17 mouse cellular contexts compared by ENCODE assay signal in the genomic region with DNA sequence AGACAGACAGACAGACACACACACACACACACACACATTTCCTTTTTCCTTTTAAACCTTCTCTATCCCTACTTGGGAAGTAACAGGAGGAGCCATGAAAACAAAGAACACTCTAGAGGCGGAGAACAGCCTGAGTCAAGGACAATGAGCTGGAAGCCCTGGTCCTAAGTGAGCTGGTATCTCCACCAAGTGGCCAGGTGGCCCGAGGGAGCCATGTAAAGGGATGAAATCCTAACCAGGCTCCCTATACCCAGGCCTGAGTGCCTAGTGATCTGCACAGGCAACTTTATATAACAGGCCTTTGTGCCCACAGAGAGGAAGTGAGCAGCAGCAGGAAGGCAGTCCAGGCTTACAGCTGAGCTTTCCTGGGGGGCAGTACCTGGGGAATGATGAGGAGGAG. TPM values are rescaled to one million over a fixed set of nuclear protein-coding genes. Genes with fewer than 3 reads are reported as not detected.
DNase-seq lines count a peak whose midpoint lies in the region; ATAC-seq lines count a peak whose summit lies in the region.
"Had no signal": no experiment of that assay in that cellular context is flagged by ENCODE, and none has a peak within 500 bp of the region (broad histone marks: within the 10 kb centered on the region; RNA-seq: fewer than 3 reads in every experiment).

No protein-coding gene starts in this region.

- WGBS in heart, embryonic 15.5 days: 54% methylated on average over 2 of the region's 2 CpGs
- 58% methylated on average over 2 of the region's 2 CpGs for WGBS in hindbrain, embryonic 13.5 days

- no peaks in the 10 kb centered on the region for H3K27me3 ChIP-seq in heart, embryonic 15.5 days
- 0 out of 2 replicates have a peak, but pooled peaks cover 4% of the 10 kb centered on the region for H3K27me3 ChIP-seq in hindbrain, embryonic 13.5 days
- H3K27me3 ChIP-seq: embryonic facial prominence, embryonic 12.5 days; forebrain, embryonic 12.5 days; hindbrain, embryonic 12.5 days; lung, embryonic 15.5 days; stomach, embryonic 15.5 days had no signal

- no peak overlapping the region for H3K4me2 ChIP-seq in heart, embryonic 15.5 days
- H3K4me2 ChIP-seq in hindbrain, embryonic 13.5 days: no peak overlapping the region
- H3K4me2 ChIP-seq: embryonic facial prominence, embryonic 12.5 days; forebrain, embryonic 12.5 days; heart, embryonic 11.5 days; hindbrain, embryonic 12.5 days; lung, embryonic 15.5 days; stomach, embryonic 15.5 days had no signal

- no peaks in the 10 kb centered on the region for H3K9me3 ChIP-seq in heart, embryonic 15.5 days (replicated peaks)
- no peaks in the 10 kb centered on the region for H3K9me3 ChIP-seq in hindbrain, embryonic 13.5 days
- H3K9me3 ChIP-seq: embryonic facial prominence, embryonic 12.5 days; forebrain, embryonic 12.5 days; hindbrain, embryonic 12.5 days; lung, embryonic 15.5 days; stomach, embryonic 15.5 days had no signal

- H3K4me1 ChIP-seq in heart, embryonic 15.5 days (replicated peaks): peaks cover 26% of the 10 kb centered on the region
- H3K4me1 ChIP-seq in hindbrain, embryonic 13.5 days (replicated peaks): peaks cover 19% of the 10 kb centered on the region

- H3K27ac ChIP-seq in heart, embryonic 15.5 days: peak overlapping the region; percentile 18; the same call in 1 of the 2 replicates
- no peak overlapping the region for H3K27ac ChIP-seq in hindbrain, embryonic 13.5 days
- H3K27ac ChIP-seq: embryonic facial prominence, embryonic 12.5 days; forebrain, embryonic 12.5 days; hindbrain, embryonic 12.5 days; lung, embryonic 15.5 days; stomach, embryonic 15.5 days had no signal

- no peak overlapping the region for H3K9ac ChIP-seq in heart, embryonic 15.5 days
- no peak overlapping the region for H3K9ac ChIP-seq in hindbrain, embryonic 13.5 days
- H3K9ac ChIP-seq: embryonic facial prominence, embryonic 12.5 days; forebrain, embryonic 12.5 days; hindbrain, embryonic 12.5 days; lung, embryonic 15.5 days; stomach, embryonic 15.5 days had no signal

- no peaks in the 10 kb centered on the region for H3K36me3 ChIP-seq in heart, embryonic 15.5 days
- peaks cover 12% of the 10 kb centered on the region for H3K36me3 ChIP-seq in hindbrain, embryonic 13.5 days
- H3K36me3 ChIP-seq: forebrain, embryonic 12.5 days; hindbrain, embryonic 12.5 days; lung, embryonic 15.5 days; stomach, embryonic 15.5 days had no signal

- DNase-seq in adrenal gland, adult (ENCODE audit: inconsistent age in 2 of 2, low spot score in 1 of 2): peak; percentile 43 to 68
- no peak for DNase-seq in adrenal gland, postnatal 4 days (ENCODE audit: low spot score in 2 of 2)
- no peak for DNase-seq in heart, postnatal 4 days
- peak; percentile 25 for DNase-seq in ovary, postnatal 36 days (ENCODE audit: low spot score)
- DNase-seq in ovary, postnatal 14 days (ENCODE audit: low spot score): no peak
- DNase-seq in frontal cortex, postnatal 36 days (ENCODE audit: low spot score in 2 of 2): no peak
- DNase-seq: kidney, adult 18-20 months; thymus, postnatal 36 days had no signal

- ATAC-seq in heart, embryonic 15.5 days (replicated peaks; ENCODE audit: insufficient number of reproducible peaks, insufficient read depth, low FRiP score, low read depth): no peak
- ATAC-seq in hindbrain, embryonic 13.5 days (ENCODE audit: low FRiP score): no peak

- H3K4me3 ChIP-seq in heart, embryonic 15.5 days: no peak overlapping the region
- H3K4me3 ChIP-seq in hindbrain, embryonic 13.5 days: no peak overlapping the region
- H3K4me3 ChIP-seq: embryonic facial prominence, embryonic 12.5 days; forebrain, embryonic 12.5 days; hindbrain, embryonic 12.5 days; lung, embryonic 15.5 days; stomach, embryonic 15.5 days had no signal

RNA-seq across cellular contexts. Expression of a gene that starts 5.1 kb away (rescaled TPM):
- 10 to 100 TPM; 44.3 to 49.2 TPM for total RNA-seq in adrenal gland, postnatal 4 days (2021)
- polyA plus RNA-seq in heart, embryonic 15.5 days (2015; fragmentation: Nextera tagmentation; extraction: Ambion mirVana): 8.2 and 10.2 TPM in 2 replicates
- 10 to 100 TPM; 19.7 TPM for total RNA-seq in heart, postnatal 4 days (2021)
- polyA plus RNA-seq in hindbrain, embryonic 13.5 days (2015; fragmentation: Nextera tagmentation; extraction: Ambion mirVana): 9.3 and 9.6 TPM in 2 replicates

RNA-seq across cellular contexts. Expression of a gene that starts 28.7 kb away (rescaled TPM):
- total RNA-seq in adrenal gland, postnatal 4 days (2021): 1 to 10 TPM; 1.7 to 3.0 TPM
- polyA plus RNA-seq in heart, embryonic 15.5 days (2015; fragmentation: Nextera tagmentation; extraction: Ambion mirVana): 2.2 TPM in 2 replicates
- total RNA-seq in heart, postnatal 4 days (2021): 1 to 10 TPM in 1 of 2 experiments, under 1 TPM in 1; 0.95 to 2.4 TPM
- 2.0 and 2.8 TPM in 2 replicates for polyA plus RNA-seq in hindbrain, embryonic 13.5 days (2015; fragmentation: Nextera tagmentation; extraction: Ambion mirVana)

RNA-seq across cellular contexts. Expression of a gene that starts 29.0 kb away (rescaled TPM):
- total RNA-seq in adrenal gland, postnatal 4 days (2021): 1 to 10 TPM; 1.0 to 1.1 TPM
- polyA plus RNA-seq in heart, embryonic 15.5 days (2015; fragmentation: Nextera tagmentation; extraction: Ambion mirVana): 3.9 and 4.2 TPM in 2 replicates
- total RNA-seq in heart, postnatal 4 days (2021): 1 to 10 TPM in 1 of 2 experiments, under 1 TPM in 1; 0.64 to 1.1 TPM
- polyA plus RNA-seq in hindbrain, embryonic 13.5 days (2015; fragmentation: Nextera tagmentation; extraction: Ambion mirVana): 1.1 and 1.5 TPM in 2 replicates
- total RNA-seq: gastrocnemius, adult 8-10 months had no signal

RNA-seq across cellular contexts. Expression of a gene that starts 31.7 kb away (rescaled TPM):
- 10 to 100 TPM; 37.4 to 43.2 TPM for total RNA-seq in adrenal gland, postnatal 4 days (2021)
- 22.9 and 23.5 TPM in 2 replicates for polyA plus RNA-seq in heart, embryonic 15.5 days (2015; fragmentation: Nextera tagmentation; extraction: Ambion mirVana)
- 10 to 100 TPM; 23.4 to 24.5 TPM for total RNA-seq in heart, postnatal 4 days (2021)
- polyA plus RNA-seq in hindbrain, embryonic 13.5 days (2015; fragmentation: Nextera tagmentation; extraction: Ambion mirVana): 25.7 and 33.3 TPM in 2 replicates

RNA-seq across cellular contexts. Expression of a gene that starts 44.0 kb away (rescaled TPM):
- total RNA-seq in adrenal gland, postnatal 4 days (2021): 100 to 1,000 TPM; 418 to 439 TPM
- 661 and 702 TPM in 2 replicates for polyA plus RNA-seq in heart, embryonic 15.5 days (2015; fragmentation: Nextera tagmentation; extraction: Ambion mirVana)
- total RNA-seq in heart, postnatal 4 days (2021): 100 to 1,000 TPM; 316 to 330 TPM
- polyA plus RNA-seq in hindbrain, embryonic 13.5 days (2015; fragmentation: Nextera tagmentation; extraction: Ambion mirVana): 599 and 604 TPM in 2 replicates

Comparison
In these comparisons a context has a peak if more than half of its experiments do, and no peak if none do; other contexts are left out.
1. DNase-seq: peak in adrenal gland, adult (2 of 2) and ovary, postnatal 36 days (single experiment); none in adrenal gland, postnatal 4 days (0 of 2), heart, postnatal 4 days (single experiment), ovary, postnatal 14 days (single experiment) and frontal cortex, postnatal 36 days (0 of 2).